Mouse (Mus musculus): ENCODE results near the gene Selenbp2. TPM values are rescaled to one million over a fixed set of nuclear protein-coding genes. Genes with fewer than 3 reads are reported as not detected.
"Not testable (repeated sequence)": the region's sequence is repeated elsewhere in the genome, so short reads cannot be mapped to it uniquely, and the experiment has no call there.

Gene Selenbp2
- total and polyA plus RNA-seq, 3 experiments: not detected

DNA sequence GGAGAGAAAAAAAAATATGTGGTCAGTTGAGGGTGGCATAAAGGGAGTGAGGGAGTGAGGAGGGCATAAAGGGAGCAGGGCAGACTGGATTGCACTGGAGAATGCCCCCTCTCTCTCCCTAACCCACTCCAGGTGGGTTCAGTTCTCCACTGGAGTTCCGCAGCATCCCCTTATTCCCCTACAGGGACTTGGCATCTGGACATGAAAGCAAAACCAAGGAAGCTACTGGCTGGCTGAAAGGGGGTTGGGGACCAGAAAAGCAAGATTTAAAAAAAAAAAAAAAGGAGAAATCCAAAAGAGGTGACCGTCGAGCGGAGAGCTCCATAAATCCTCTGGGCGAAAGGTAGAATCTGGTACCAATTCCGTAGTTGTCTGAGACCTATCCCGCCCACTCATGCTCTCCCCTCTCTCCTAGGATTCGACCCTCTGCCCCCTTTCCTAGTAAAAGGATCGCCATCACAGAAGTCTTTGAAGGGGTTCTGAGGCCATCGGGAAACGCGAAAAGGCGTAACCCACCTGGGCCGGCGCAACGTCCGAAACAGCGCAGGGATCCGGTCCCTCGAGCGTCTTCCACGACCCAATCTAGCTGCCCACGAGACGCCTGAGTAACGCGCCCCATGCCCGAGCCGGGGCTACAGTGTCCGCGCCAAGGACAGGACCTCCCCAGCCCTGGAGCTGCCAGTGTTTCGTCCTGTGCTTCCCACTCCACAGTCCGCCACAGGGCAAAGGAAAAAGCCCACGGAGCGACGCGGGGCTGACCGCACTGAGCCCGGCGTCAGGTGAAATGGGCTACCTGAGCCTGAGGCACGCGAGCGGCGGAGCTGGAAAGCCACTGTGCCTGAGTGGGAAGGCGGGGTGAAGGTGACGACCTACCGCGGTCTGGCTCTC is 35.3 kb upstream of the Selenbp2 start:
- H3K27me3 ChIP-seq (replicated peaks); H3K27ac ChIP-seq (ENCODE audit: insufficient read depth, low read depth); H3K9ac ChIP-seq (ENCODE audit: insufficient read depth, low read depth); dilution Hi-C loops (cut with MboI; ENCODE audit: extremely low pct_ligation_motif_present, extremely low pct_unique_long_range_greater_than_20kb, low sequenced_read_pairs); H3K9me3 ChIP-seq (replicated peaks; ENCODE audit: low read length); H3K79me2 ChIP-seq (replicated peaks; ENCODE audit: control insufficient read depth, extremely low read depth, insufficient read depth, poor library complexity, severe bottlenecking); in situ Hi-C loops (cut with MboI; ENCODE audit: low pct_ligation_motif_present, low pct_unique_long_range_greater_than_20kb, low sequenced_read_pairs); H3K36me3 ChIP-seq (replicated peaks in 1 of 2; ENCODE audit: control insufficient read depth in 1 of 2, insufficient read depth in 1 of 2, low read length in 1 of 2); DNase-seq (ENCODE audit: extremely low read depth): not testable (repeated sequence)
- H3K4me1 ChIP-seq (ENCODE audit: control insufficient read depth in 1 of 2, insufficient read depth in 2 of 2): peaks cover 4 to 16% of the 10 kb centered on the region in 2 experiments
- peak overlapping the region; percentile 88 for H3K4me2 ChIP-seq (ENCODE audit: insufficient read depth, low read depth, poor library complexity, severe bottlenecking)
- H3K4me3 ChIP-seq (replicated peaks in 1 of 3; ENCODE audit: low read depth in 2 of 3, low read length in 2 of 3, poor library complexity in 1 of 3): peak overlapping the region; percentile 16 to 53 (median 46)
- peak; percentile 34; the same call in 1 of the 2 replicates for TF ChIP-seq ZNF384 (IDR thresholded peaks at IDR 0.05; ENCODE audit: low read depth, low read length)

DNA sequence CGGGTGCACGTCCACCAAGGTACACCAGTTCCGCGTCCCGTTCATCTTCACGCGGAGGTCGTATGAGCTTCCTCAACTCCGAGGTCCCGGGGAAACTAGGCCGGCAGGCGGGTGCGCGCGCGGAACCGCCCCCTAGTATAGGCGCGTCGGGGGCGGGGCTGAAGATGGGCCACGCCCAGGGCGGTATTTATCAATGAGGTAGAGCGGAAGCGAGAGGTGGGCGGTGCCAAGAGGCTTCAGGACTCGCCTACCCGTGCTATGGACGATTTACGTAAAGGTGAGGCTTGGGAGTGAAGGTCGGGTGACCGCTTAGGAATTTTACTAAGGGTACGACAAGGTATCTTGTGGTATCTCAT is 34.6 kb upstream of the Selenbp2 start, which contains the start of gene Tuft1:
Gene Tuft1, minus strand, starts transcription at position 133 of the 356 bp plus-strand sequence.
- dilution Hi-C loops (cut with MboI; ENCODE audit: extremely low pct_ligation_motif_present, extremely low pct_unique_long_range_greater_than_20kb, low sequenced_read_pairs); H3K79me2 ChIP-seq (replicated peaks; ENCODE audit: control insufficient read depth, extremely low read depth, insufficient read depth, poor library complexity, severe bottlenecking); H3K9me3 ChIP-seq (replicated peaks; ENCODE audit: low read length); H3K27me3 ChIP-seq (replicated peaks); H3K27ac ChIP-seq (ENCODE audit: insufficient read depth, low read depth); in situ Hi-C loops (cut with MboI; ENCODE audit: low pct_ligation_motif_present, low pct_unique_long_range_greater_than_20kb, low sequenced_read_pairs); H3K36me3 ChIP-seq (replicated peaks in 1 of 2; ENCODE audit: control insufficient read depth in 1 of 2, insufficient read depth in 1 of 2, low read length in 1 of 2); H3K9ac ChIP-seq (ENCODE audit: insufficient read depth, low read depth); DNase-seq (ENCODE audit: extremely low read depth): not testable (repeated sequence)
- peak; percentile 19; the same call in 1 of the 2 replicates for TF ChIP-seq NRF1 (IDR thresholded peaks at IDR 0.05; ENCODE audit: low read depth, low read length)
- peak within 1 kb of the TSS; percentile 16 to 53 (median 46) for H3K4me3 ChIP-seq (replicated peaks in 1 of 3; ENCODE audit: low read depth in 2 of 3, low read length in 2 of 3, poor library complexity in 1 of 3)
- peak within 1 kb of the TSS; percentile 88 for H3K4me2 ChIP-seq (ENCODE audit: insufficient read depth, low read depth, poor library complexity, severe bottlenecking)
- peaks cover 4 to 16% of the 10 kb centered on the region in 2 experiments for H3K4me1 ChIP-seq (ENCODE audit: control insufficient read depth in 1 of 2, insufficient read depth in 2 of 2)

DNA sequence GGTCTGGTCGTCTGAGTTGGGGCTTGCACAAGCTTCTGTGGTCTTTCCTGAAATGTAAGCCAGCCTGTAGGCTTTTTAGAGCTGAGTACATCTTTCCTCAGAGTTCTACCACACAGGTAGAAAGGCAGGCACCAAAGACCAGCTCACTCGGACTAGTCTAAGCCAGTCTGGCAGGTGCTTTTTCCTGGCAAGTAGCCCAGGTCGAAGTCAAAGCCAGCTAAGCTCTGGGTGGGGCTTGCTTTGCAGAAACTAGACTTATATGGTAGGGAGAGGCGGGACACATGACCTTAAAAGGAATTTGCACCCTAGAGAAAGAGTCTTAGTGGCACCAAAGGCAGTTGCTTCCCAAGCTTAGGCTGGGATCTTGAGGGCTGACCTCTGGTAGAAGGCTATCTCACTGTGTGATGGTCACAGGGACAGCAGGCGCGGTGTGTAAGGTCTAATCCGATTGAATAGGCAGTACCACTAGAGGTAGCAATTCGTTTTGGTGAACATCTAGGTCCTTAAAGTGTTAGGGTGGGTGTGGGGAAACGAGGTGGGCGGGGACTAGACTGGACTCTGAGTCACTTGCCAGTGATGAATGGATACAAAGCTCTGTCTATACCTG is 34.1 kb upstream of the Selenbp2 start:
- H3K27ac ChIP-seq (ENCODE audit: insufficient read depth, low read depth); H3K4me3 ChIP-seq (replicated peaks in 1 of 3; ENCODE audit: low read depth in 2 of 3, low read length in 2 of 3, poor library complexity in 1 of 3); H3K27me3 ChIP-seq (replicated peaks); H3K36me3 ChIP-seq (replicated peaks in 1 of 2; ENCODE audit: control insufficient read depth in 1 of 2, insufficient read depth in 1 of 2, low read length in 1 of 2); in situ Hi-C loops (cut with MboI; ENCODE audit: low pct_ligation_motif_present, low pct_unique_long_range_greater_than_20kb, low sequenced_read_pairs); H3K9me3 ChIP-seq (replicated peaks; ENCODE audit: low read length); H3K9ac ChIP-seq (ENCODE audit: insufficient read depth, low read depth); H3K79me2 ChIP-seq (replicated peaks; ENCODE audit: control insufficient read depth, extremely low read depth, insufficient read depth, poor library complexity, severe bottlenecking); dilution Hi-C loops (cut with MboI; ENCODE audit: extremely low pct_ligation_motif_present, extremely low pct_unique_long_range_greater_than_20kb, low sequenced_read_pairs): not testable (repeated sequence)
- peaks cover 4 to 16% of the 10 kb centered on the region in 2 experiments for H3K4me1 ChIP-seq (ENCODE audit: control insufficient read depth in 1 of 2, insufficient read depth in 2 of 2)
- peak; percentile 29 for DNase-seq (ENCODE audit: extremely low read depth)
- H3K4me2 ChIP-seq (ENCODE audit: insufficient read depth, low read depth, poor library complexity, severe bottlenecking): peak overlapping the region; percentile 77; the same call in 1 of the 2 replicates

DNA sequence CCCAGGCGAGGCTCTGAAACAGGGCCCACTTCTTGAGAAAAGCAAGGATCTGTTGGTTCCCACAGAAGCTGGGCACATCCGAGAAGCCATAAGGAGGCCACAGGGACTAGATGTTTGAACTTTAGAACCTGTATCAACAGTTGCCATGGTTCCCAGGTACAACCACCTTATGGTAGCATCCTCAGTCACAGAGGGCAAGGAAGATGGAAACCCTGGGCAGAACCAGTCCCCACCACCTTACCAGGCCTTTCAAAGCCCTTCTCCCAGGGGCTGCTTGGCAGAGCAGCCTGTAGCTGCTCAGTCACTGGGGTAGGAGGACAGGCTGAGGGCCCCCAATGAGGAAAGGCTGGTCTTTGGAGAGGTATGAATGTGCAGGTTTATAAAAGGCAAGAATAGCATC is 32.5 kb upstream of the Selenbp2 start:
- dilution Hi-C loops (cut with MboI; ENCODE audit: extremely low pct_ligation_motif_present, extremely low pct_unique_long_range_greater_than_20kb, low sequenced_read_pairs); H3K36me3 ChIP-seq (replicated peaks in 1 of 2; ENCODE audit: control insufficient read depth in 1 of 2, insufficient read depth in 1 of 2, low read length in 1 of 2): not testable (repeated sequence)

More for the DNA sequence above, 32.5 kb upstream of the Selenbp2 start:
- H3K27me3 ChIP-seq (replicated peaks); H3K4me2 ChIP-seq (ENCODE audit: insufficient read depth, low read depth, poor library complexity, severe bottlenecking); H3K9ac ChIP-seq (ENCODE audit: insufficient read depth, low read depth); H3K4me3 ChIP-seq (replicated peaks in 1 of 3; ENCODE audit: low read depth in 2 of 3, low read length in 2 of 3, poor library complexity in 1 of 3); H3K9me3 ChIP-seq (replicated peaks; ENCODE audit: low read length); H3K27ac ChIP-seq (ENCODE audit: insufficient read depth, low read depth); DNase-seq (ENCODE audit: extremely low read depth); H3K79me2 ChIP-seq (replicated peaks; ENCODE audit: control insufficient read depth, extremely low read depth, insufficient read depth, poor library complexity, severe bottlenecking); in situ Hi-C loops (cut with MboI; ENCODE audit: low pct_ligation_motif_present, low pct_unique_long_range_greater_than_20kb, low sequenced_read_pairs): not testable (repeated sequence)
- H3K4me1 ChIP-seq (ENCODE audit: control insufficient read depth in 1 of 2, insufficient read depth in 2 of 2): peaks cover 4 to 16% of the 10 kb centered on the region in 2 experiments

Measured in CH12.LX (cell line).